Mouse (Mus musculus): ENCODE data around the gene Lrguk.

Gene Lrguk

DNA sequence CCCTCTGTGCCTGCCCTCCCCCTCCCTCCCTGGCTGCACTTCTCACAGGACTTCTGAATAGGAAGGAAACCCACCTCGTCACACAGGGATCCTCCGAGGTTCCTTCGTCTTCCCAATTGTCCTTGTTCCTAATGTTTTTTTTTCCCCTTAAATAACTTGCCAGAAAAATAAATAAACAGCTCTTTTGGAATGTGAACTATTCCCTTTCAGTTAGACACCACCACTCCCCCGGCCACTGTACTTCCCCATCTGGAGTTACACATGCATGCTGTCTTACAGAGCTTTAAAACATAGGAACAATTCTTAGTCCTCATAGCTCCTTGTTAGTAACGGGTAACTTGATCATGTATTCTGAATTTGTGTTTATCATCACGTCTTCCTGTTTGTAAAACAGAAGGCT lies 116.8 kb downstream of the Lrguk start:
- DNase-seq (ENCODE audit: low read depth, low spot score), result no peak

DNA sequence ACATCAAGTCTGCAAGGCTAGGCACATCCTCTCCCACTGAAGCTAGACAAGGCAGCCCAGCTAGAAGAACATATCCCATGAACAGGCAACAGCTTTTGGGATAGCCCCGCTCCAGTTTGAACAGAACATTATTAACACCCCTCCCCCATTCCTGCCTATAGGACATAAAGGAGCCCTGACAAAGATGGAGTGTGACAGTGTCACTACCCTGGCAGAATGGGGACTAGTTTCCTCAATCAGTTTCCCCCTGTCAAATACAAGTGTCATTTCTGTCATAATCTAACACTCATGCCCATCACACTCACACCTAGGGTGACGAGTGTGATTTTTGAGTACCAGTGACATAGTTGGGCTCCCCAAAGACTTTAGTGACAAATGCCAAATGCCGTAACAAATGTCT lies 118.8 kb downstream of the Lrguk start:
- DNase-seq (ENCODE audit: low read depth, low spot score), result no peak

GRCm38 (mm10) chr6:34148639-34149038 lies 119.4 kb downstream of the Lrguk start:
- DNase-seq (ENCODE audit: low read depth, low spot score), result no peak

GRCm38 (mm10) chr6:34149066-34149465 lies 119.8 kb downstream of the Lrguk start:
- no peak for DNase-seq (ENCODE audit: low read depth, low spot score)

GRCm38 (mm10) chr6:34149821-34150220 lies 120.6 kb downstream of the Lrguk start:
- no peak for DNase-seq (ENCODE audit: low read depth, low spot score)

DNA sequence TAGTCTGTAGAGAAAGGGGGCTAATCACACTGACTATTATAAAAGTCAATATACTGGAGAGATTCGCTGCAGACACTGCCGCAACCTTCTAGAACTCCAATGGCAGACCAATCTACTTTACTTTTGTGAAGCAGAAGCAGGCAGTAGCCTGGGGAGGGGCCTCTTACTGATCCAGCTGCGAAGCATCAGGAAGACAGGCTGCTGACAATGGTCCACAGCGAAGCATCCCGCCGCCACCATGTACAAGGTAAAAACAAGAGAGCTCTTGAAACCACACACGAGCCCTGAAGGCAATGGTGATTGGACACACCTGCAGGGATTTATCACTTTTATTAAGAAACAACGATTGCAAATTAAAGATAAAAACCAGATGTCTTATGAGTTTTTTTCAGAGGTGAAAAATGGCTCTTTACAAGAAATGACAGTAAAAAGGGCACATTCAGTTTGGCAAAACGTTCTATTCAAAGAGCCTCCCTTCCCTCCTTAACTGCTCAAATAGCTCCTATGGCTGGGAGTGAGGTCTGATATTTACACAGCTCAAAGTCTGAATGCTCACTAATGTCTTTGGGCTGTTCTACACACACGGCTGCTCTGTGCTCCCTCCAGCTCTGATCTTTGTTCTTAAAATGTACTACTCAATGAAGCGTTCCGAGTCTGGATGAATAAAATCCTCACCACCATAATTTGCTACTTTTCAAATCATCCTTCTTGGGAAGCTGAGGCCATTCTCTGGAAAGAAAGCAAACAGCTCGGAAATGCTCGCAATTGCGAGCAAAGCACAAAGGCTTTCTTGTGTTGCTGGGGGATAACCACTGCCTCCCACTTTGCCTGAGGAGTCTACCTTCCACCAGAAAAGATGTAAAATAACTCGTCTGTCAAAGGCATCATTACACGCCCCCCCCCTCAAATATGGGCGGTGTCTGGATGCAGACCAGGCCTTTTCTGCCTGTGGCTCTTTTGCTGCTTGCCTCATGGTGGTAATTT lies 124.1 kb downstream of the Lrguk start:
- no peak for DNase-seq (ENCODE audit: low read depth, low spot score)

DNA sequence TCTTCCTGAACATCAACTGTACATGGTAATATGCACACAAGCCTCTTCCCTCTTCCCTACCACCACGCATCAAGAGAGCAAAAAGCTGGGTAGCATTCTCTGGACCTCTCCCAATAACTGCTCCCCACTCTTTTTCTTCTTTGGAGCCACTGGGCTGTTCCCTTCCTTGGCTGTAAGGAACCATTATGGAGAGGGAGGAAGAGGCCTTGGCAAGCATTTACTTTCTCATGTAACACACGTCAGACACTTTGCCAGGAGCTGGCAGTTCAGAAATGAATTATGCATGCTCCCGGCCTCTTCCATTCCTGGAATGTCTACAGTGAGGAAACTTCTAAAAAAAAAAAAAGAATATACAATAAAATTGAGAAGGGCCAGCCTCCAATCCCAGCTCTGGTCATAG lies 125.0 kb downstream of the Lrguk start:
- DNase-seq (ENCODE audit: low read depth, low spot score), result peak; percentile 71

DNA sequence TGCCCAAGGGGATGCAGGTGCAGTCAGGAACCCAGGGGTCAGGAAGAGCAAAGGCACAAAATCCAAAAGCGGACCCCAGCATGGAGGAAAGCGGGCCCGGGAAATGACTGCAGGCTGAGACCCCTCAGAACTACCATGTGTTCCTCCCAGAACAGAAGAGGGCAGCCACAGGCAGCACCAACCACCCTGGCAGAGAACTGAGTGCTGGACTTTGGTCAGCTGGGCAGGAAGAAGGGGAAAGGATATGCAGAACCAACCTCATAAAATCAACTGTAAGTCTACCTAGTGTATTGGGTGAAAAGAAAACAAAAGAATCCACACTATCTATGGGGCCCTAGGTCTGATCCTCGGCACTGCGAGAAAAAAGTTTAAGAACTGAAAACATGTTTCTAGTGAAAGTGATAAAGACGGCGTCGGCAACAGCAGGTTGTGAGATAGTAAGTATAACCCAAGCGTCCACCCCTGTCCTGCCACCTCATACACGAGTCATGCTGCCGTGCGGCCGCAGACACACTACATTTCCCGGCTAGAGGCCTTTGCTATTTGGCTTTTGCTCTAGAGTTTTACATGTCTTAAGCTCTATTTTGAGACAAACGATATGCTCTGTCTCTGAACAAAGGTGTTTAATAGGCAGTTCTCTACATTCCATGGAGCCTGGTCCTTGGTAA lies 126.0 kb downstream of the Lrguk start:
- no peak for DNase-seq (ENCODE audit: low read depth, low spot score)

DNA sequence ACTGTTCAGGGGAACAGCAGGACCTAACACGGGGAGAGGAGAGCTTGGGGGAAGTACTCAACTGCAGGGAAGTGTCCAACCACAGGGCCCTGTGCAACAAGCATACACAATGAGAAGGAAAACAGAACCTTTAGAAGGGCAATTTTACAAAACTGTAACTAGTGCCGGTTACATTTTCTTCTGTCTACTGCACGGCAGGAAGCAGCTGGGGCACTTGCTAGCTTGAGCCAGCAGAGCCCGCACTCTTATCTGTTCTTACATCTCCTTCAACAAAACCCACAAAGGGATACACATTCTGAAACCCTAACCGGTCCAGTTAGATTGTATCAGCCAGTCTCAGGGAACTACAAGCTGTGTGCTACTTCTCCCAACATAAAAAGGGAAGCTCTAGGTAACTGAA lies 126.8 kb downstream of the Lrguk start:
- no peak for DNase-seq (ENCODE audit: low read depth, low spot score)

- no peak for DNase-seq (ENCODE audit: low read depth, low spot score)
Measured at GRCm38 (mm10) chr6:34156841-34157748, 127.8 kb downstream of the Lrguk start.

DNA sequence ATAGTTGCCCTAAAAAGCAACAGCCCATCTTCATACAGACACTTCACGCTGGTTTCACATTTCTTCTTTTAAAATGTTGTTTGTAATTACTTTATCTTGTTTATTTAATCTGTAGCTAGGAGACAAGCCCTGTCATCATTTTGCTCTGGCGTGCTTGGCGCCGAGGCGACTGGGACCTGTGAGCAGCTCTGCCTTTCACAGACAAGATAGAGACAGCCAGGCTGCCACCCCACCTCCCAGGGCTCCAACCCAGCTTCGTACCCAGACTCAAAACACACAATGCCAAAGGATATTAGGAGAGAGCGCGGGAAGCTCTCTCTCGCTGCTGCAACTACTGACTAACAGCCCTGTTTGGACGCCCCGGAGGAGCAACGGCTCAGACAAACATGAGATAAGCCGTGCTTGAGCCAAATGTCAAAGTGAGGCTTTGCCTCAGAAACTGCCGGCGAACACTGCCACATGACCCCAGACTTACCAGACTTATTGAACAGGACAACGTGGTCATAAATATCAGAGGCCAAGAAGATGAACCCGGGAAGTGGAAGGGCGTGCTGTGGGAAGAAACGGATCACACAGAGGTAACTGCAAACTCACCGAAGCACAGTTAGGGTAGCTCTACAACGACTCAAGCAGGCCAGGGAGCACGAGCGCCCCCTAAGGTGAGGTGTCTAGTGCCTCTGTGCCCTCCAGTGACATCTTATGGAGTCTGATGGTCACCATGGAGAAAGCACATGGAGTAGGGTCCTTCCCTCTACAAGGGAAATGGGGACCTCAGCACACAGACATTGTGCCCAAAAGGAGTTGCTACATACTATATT lies 131.0 kb downstream of the Lrguk start:
- DNase-seq (ENCODE audit: low read depth, low spot score), result no peak

DNA sequence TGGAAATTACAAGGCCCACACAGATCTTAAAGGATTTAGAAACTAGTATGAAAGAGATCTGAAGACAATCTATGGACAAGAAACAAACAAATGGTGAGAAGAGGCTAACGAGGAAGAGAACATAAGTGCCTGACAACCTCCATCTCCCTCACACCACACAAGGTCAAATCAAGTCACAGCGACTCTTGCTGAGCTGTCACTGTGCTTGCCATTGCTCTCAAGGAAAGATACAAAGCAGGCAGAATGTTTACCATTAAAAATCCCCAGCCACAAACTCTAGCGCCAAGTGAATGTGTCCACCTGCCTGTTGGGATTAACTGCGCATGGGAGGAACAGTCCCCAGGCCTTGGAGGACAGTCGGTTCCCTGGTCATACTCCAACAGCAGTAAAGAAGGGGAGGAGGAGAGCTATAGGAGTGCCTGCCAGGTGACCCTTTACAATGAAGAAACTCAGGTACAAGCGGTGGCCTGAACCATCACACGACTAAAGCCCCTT lies 131.6 kb downstream of the Lrguk start:
- DNase-seq (ENCODE audit: low read depth, low spot score), result no peak

DNA sequence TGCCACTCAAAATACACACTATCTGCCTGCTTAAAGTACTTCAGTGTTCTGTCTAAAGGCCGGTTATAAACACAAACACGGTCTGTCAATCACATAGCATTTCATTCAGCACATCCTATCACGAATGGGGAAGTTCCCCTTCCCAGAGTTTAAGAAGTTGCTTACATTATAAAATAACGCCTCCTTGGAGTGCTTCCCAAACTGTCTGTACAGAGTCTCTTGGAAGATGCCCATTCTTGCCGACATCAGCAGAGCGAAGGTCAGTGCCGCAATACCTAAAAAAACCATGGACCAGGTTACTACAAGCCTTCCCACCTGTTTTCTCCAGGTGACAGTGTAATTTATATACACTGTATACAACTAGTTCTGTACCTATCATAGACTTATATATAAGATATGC lies 132.3 kb downstream of the Lrguk start:
- DNase-seq (ENCODE audit: low read depth, low spot score), result no peak

DNA sequence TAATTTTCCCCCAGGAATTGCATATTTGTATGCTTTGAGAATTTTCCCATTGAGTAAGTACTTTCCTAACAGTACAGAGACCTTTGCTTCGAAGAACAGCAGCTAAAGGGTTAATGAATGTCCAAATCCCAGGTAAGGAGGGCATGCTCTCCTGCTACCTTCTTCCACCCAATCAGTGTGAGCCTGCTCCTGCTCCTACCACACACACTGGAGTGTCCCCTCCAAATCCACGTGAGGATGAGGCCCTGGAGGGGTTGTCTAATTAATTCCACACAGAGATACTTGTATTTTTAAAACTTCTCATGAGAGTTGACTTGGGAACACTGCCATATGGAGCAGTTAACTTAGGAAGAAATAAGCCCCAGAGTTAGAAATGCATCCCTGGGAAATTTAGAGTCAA lies 133.4 kb downstream of the Lrguk start:
- DNase-seq (ENCODE audit: low read depth, low spot score), result no peak

- DNase-seq (ENCODE audit: low read depth, low spot score), result no peak
Measured at GRCm38 (mm10) chr6:34163014-34163413, 133.8 kb downstream of the Lrguk start.

DNA sequence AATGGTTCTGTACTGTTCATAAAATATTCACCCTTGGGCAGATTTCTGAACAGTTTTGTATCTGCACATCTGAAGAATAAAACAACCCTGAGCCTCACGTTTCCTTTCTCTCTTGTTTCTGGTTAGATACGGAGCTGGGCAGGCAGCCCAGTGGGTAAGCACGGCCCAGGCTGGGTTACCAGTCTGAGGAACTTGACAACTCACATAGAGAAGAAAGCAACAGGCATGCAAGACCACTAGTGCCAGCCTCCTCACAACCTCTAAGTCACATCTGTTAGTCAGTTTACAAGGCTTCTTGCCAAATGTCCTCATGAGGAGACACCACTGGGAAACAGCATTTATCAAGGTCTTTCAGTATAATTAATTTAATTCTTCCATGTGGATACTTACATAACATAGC lies 139.6 kb downstream of the Lrguk start:
- no peak for DNase-seq (ENCODE audit: low read depth, low spot score)

GRCm38 (mm10) chr6:34170844-34171494 lies 141.7 kb downstream of the Lrguk start:
- DNase-seq (ENCODE audit: low read depth, low spot score), result no peak

GRCm38 (mm10) chr6:34171748-34172457 lies 142.7 kb downstream of the Lrguk start:
- no peak for DNase-seq (ENCODE audit: low read depth, low spot score)

DNA sequence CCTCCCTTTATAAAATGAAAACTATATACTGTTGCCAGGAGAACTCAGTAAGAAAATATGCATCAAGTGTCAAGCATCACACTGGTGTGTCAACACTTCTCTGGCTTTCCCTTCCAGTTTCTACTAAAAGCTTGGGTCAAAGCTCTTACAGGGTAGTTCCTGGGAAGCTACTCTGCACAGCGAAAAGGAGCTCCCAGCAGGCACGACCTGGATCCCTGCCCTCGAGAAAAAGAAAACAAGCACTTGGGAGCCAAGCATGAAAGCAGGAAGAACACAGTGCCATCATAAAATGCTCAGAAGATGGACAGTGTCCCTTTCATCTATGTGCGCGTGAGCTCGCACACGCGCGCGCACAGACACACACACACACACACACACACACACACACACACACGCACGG lies 144.0 kb downstream of the Lrguk start:
- no peak for DNase-seq (ENCODE audit: low read depth, low spot score)

- no peak for DNase-seq (ENCODE audit: low read depth, low spot score)
Measured at GRCm38 (mm10) chr6:34174715-34175114, 145.5 kb downstream of the Lrguk start.

Measured in brain, embryonic 18.5 days (tissue).